Comparison of ENCODE assay signal across 9 mouse cellular contexts in genomic region chr16:90916040-90916481, GRCm38 (mm10). TPM values are rescaled to one million over a fixed set of nuclear protein-coding genes. Genes with fewer than 3 reads are reported as not detected.
A peak's percentile ranks its signal among the peaks of the same experiment; 100 is the strongest.
DNase-seq lines count a peak whose midpoint lies in the region; ATAC-seq and TF ChIP-seq lines count a peak whose summit lies in the region.
"Had no signal": no experiment of that assay in that cellular context is flagged by ENCODE, and none has a peak within 500 bp of the region (broad histone marks: within the 10 kb centered on the region; RNA-seq: fewer than 3 reads in every experiment).

No protein-coding gene starts in this region.

- no peaks in the 10 kb centered on the region for H3K9me3 ChIP-seq in kidney, embryonic 14.5 days (ENCODE audit: control insufficient read depth, low read length)
- no peaks in the 10 kb centered on the region for H3K9me3 ChIP-seq in neural tube, embryonic 15.5 days (replicated peaks)
- H3K9me3 ChIP-seq: midbrain, embryonic 12.5 days had no signal

- H3K4me2 ChIP-seq in kidney, embryonic 14.5 days (replicated peaks; ENCODE audit: low read depth, low read length) = peak overlapping the region; percentile 24; the same call in 1 of the 2 replicates
- no peak overlapping the region for H3K4me2 ChIP-seq in neural tube, embryonic 15.5 days
- H3K4me2 ChIP-seq: midbrain, embryonic 12.5 days had no signal

- H3K27me3 ChIP-seq in heart, adult 2 months (ENCODE audit: control insufficient read depth, insufficient read depth, low read length) = no peaks in the 10 kb centered on the region
- H3K27me3 ChIP-seq in kidney, embryonic 14.5 days (ENCODE audit: control insufficient read depth, insufficient read depth, low read length) = no peaks in the 10 kb centered on the region
- no peaks in the 10 kb centered on the region for H3K27me3 ChIP-seq in neural tube, embryonic 15.5 days (replicated peaks)
- H3K27me3 ChIP-seq: midbrain, embryonic 12.5 days had no signal

- TF ChIP-seq EP300 in heart, adult 2 months (IDR thresholded peaks at IDR 0.05; ENCODE audit: insufficient read depth, low read depth, low read length) = no peak

- H3K9ac ChIP-seq in heart, adult 2 months (ENCODE audit: low read depth, low read length) = no peak overlapping the region
- peak overlapping the region; percentile 34; the same call in 1 of the 2 replicates for H3K9ac ChIP-seq in kidney, embryonic 14.5 days (ENCODE audit: low read depth, low read length)
- H3K9ac ChIP-seq in neural tube, embryonic 15.5 days (replicated peaks) = no peak overlapping the region
- H3K9ac ChIP-seq: midbrain, embryonic 12.5 days had no signal

- H3K79me2 ChIP-seq in heart, adult 2 months (replicated peaks; ENCODE audit: control insufficient read depth, insufficient read depth, low read length) = no peaks in the 10 kb centered on the region

- peak; percentile 23 to 48 for DNase-seq in urinary bladder, adult 18-20 months (ENCODE audit: low spot score in 2 of 2)
- no peak for DNase-seq in urinary bladder, postnatal 10 days (ENCODE audit: low spot score)
- DNase-seq in heart, adult 2 months = peak; percentile 52 to 55
- DNase-seq in right cerebral cortex, postnatal 14 days = no peak
- DNase-seq in cerebellum, adult 11-12 months = no peak
- no peak for DNase-seq in gastrocnemius, postnatal 4 days (ENCODE audit: low spot score in 2 of 2)

- intact Hi-C loops in heart, adult 2 months (cut with DNase I) = no loop called here

- H3K4me3 ChIP-seq in heart, adult 2 months = peak overlapping the region; percentile 23
- no peak overlapping the region for H3K4me3 ChIP-seq in kidney, embryonic 14.5 days (ENCODE audit: low read length)
- H3K4me3 ChIP-seq in neural tube, embryonic 15.5 days (replicated peaks) = no peak overlapping the region
- H3K4me3 ChIP-seq: midbrain, embryonic 12.5 days had no signal

- TF ChIP-seq POLR2A in heart, adult 2 months (IDR thresholded peaks at IDR 0.05; ENCODE audit: insufficient read depth, low read depth, low read length) = no peak

- 13% methylated on average over 12 of the region's 12 CpGs for WGBS in heart, adult 2 months
- WGBS in kidney, embryonic 14.5 days = 18% methylated on average over 12 of the region's 12 CpGs
- 64% methylated on average over 12 of the region's 12 CpGs for WGBS in neural tube, embryonic 15.5 days

- H3K27ac ChIP-seq in heart, adult 2 months = peak overlapping the region; percentile 52
- peak overlapping the region; percentile 48; the same call in 1 of the 2 replicates for H3K27ac ChIP-seq in kidney, embryonic 14.5 days (ENCODE audit: low read depth, low read length)
- H3K27ac ChIP-seq in neural tube, embryonic 15.5 days (replicated peaks) = no peak overlapping the region
- H3K27ac ChIP-seq: midbrain, embryonic 12.5 days had no signal

- no peak for TF ChIP-seq CTCF in heart, adult 2 months (IDR thresholded peaks at IDR 0.05)

- no peaks in the 10 kb centered on the region for H3K36me3 ChIP-seq in heart, adult 2 months (ENCODE audit: control insufficient read depth, insufficient read depth, low read length)
- H3K36me3 ChIP-seq in kidney, embryonic 14.5 days (ENCODE audit: control insufficient read depth, insufficient read depth, low read length) = no peaks in the 10 kb centered on the region
- no peaks in the 10 kb centered on the region for H3K36me3 ChIP-seq in neural tube, embryonic 15.5 days
- H3K36me3 ChIP-seq: midbrain, embryonic 12.5 days had no signal

- peak; percentile 44; the same call in 1 of the 2 replicates for ATAC-seq in kidney, embryonic 14.5 days (ENCODE audit: low FRiP score, low TSS enrichment)
- no peak for ATAC-seq in neural tube, embryonic 15.5 days (ENCODE audit: low FRiP score)

- peaks cover 12% of the 10 kb centered on the region for H3K4me1 ChIP-seq in heart, adult 2 months (ENCODE audit: control insufficient read depth, insufficient read depth, low read length)
- H3K4me1 ChIP-seq in kidney, embryonic 14.5 days (ENCODE audit: control insufficient read depth, insufficient read depth, low read length) = peaks cover 9% of the 10 kb centered on the region; the same call in 1 of the 2 replicates
- no peaks in the 10 kb centered on the region for H3K4me1 ChIP-seq in neural tube, embryonic 15.5 days

RNA-seq across cellular contexts. Expression of gene Cfap298, which starts 18.9 kb away (rescaled TPM):
- 10 to 100 TPM; 24.2 to 27.5 TPM for total RNA-seq in heart, adult 2 months (2021)
- 8.2 TPM in 2 replicates for polyA plus RNA-seq in heart, adult 2 months (2012; rRNA removed)
- polyA plus RNA-seq in kidney, embryonic 14.5 days (2014; fragmentation: Nextera tagmentation; extraction: Ambion mirVana) = 47.7 and 50.7 TPM in 2 replicates
- polyA plus RNA-seq in neural tube, embryonic 15.5 days (2015; fragmentation: Nextera tagmentation; extraction: Ambion mirVana) = 44.4 and 45.1 TPM in 2 replicates
- 10 to 100 TPM; 19.1 to 28.2 TPM for total RNA-seq in gastrocnemius, postnatal 4 days (2021)

Comparison
In these comparisons a context has a peak if more than half of its experiments do, and no peak if none do; other contexts are left out.
1. DNase-seq: peak in urinary bladder, adult 18-20 months (2 of 2) and heart, adult 2 months (2 of 2); none in urinary bladder, postnatal 10 days (single experiment), right cerebral cortex, postnatal 14 days (single experiment), cerebellum, adult 11-12 months (single experiment) and gastrocnemius, postnatal 4 days (0 of 2).